Mouse (Mus musculus) embryo, embryonic 9.5 days (tissue): ENCODE measurements around the gene Hoxa2.

Experiments used
- DNase-seq: peaks from one replicate; pipeline ENCODE4 v3.0.0-alpha.2; 2017; ENCODE audit errors: extremely low spot score

The Hoxa2 gene

DNA sequence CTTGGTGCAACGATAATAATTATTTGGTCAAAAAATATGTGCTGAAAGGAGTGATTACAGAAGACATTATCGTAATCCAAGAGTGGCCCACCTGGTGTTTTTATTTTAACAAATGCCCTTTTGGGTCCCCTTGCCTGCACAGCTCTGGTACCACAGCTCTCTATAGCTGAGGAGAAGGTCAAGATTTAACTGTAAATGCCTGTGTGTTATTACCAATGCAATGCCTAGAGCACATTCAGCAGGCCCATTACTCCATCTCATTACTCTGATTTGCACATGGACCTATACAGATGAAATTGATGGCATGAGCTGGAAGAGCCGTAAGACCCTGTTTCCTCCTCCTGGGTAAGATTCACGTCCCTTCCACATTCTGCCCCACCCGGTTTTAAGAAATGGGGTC lies 25.5 kb downstream of the Hoxa2 start:
- DNase-seq = no peak

DNA sequence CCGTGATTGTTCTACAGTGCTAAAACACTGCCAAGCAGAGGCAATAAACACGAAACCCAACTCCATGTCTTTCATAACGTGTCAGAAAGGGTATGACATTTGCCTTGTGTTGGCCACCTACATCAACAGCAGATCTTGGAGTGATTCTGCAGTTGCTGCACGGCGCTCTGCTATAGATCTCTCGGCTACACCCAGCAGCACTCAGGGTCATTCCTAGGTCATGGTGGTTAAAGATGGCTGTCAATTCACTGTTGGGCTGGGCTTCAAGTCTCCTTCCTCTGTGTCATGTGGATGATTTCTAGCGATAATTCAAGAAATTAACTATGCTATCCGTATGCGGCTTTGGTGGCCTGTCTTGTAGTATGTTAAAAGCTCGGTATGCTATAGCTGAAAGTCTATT lies 26.1 kb downstream of the Hoxa2 start:
- no peak for DNase-seq

DNA sequence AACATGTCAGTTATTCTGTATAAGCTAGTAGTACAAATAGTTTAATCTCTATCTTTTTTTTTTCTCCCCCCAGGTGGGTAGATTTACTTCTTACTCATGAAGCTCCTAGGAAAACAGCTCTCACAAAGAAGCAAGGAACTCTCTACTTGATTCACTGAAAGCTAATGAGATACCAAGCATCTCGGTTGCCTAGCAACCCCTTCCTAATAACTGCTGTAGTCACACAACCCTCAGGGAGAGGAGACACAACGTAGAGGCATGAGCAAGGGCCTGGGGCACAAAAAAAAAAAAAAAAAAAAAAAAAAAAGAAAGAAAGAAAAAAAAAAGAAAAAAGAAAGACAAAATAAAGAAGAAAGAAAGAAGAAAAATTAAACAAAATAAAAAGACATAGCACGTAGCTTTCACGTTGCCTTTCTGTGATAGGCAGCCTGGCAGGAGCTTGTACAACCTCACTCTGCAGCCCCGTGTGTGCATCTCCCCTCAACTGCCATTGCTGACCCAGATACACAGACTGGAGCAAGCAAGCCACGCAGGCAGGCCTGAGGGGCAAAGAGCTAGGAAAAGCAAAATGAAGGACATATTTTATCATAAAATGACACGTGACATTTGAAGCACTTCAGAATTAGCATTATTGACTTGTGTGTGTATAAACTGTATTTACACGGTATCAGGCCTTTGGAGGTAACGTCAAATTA lies 26.6 kb downstream of the Hoxa2 start:
- DNase-seq = no peak

DNA sequence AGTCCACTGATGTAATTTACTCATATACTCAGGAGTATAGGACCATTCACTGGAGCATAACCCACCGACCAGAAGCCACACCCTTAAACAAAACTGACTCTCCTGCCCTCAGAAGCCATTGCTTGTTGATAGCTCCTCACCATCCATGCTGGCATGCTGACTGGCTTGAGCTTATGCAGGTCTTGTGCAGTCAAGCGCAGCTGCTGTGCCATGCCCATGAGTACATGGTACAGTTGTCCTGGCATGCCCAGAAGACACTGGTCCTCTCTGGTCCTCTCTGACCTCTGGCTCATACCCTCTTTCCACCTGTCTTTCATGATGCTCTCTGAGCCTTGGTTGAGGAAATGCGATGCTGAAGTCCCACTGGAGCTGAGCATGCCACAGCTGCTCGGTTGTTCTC lies 41.0 kb downstream of the Hoxa2 start:
- DNase-seq = no peak

GRCm38 (mm10) chr6:52121173-52121572 lies 43.5 kb downstream of the Hoxa2 start:
- no peak for DNase-seq

GRCm38 (mm10) chr6:52118903-52119635 lies 45.6 kb downstream of the Hoxa2 start:
- DNase-seq = no peak

- DNase-seq = no peak
These were observed 48.7 kb downstream of the Hoxa2 start for GRCm38 (mm10) chr6:52115899-52116298.
